Mouse (Mus musculus) intestine, embryonic 16.5 days (tissue): Measurements from ENCODE around the gene Wdr5. TPM values are rescaled to one million over a fixed set of nuclear protein-coding genes. Genes with fewer than 3 reads are reported as not detected.
A peak's percentile ranks its signal among the peaks of the same experiment; 100 is the strongest.

Source experiments
- ATAC-seq: fragments of 200-750 bp; cut with Nextera tagmentation; 2 replicates; pipeline ENCODE4 v1.8.0; 2017; ENCODE audit warnings: moderate TSS enrichment, moderate library complexity
- H3K27ac ChIP-seq: fragments of 300-500 bp; sonication (generic); 2 replicates; pipeline ENCODE4 v1.5.1; 2014; ENCODE audit warnings: mild to moderate bottlenecking, low read length
- H3K27me3 ChIP-seq: fragments of 300-500 bp; sonication (generic); replicated peaks from 2 replicates; pipeline ENCODE4 v1.6.1; 2014; ENCODE audit warnings: low read length, control low read depth, mixed read lengths; ENCODE audit not compliant: control insufficient read depth, insufficient read depth
- H3K36me3 ChIP-seq: fragments of 300-500 bp; sonication (generic); 2 replicates; pipeline ENCODE4 v1.6.1; 2014; ENCODE audit warnings: low read length, control low read depth; ENCODE audit not compliant: control insufficient read depth, insufficient read depth
- H3K4me1 ChIP-seq: fragments of 300-500 bp; sonication (generic); 2 replicates; pipeline ENCODE4 v1.6.1; 2014; ENCODE audit warnings: low read length, control low read depth, mixed read lengths; ENCODE audit not compliant: control insufficient read depth, insufficient read depth
- H3K4me2 ChIP-seq: fragments of 300-500 bp; sonication (generic); 2 replicates; pipeline ENCODE4 v1.6.1; 2014; ENCODE audit warnings: low read depth, low read length, control low read depth
- H3K4me3 ChIP-seq: fragments of 300-500 bp; sonication (generic); 2 replicates; pipeline ENCODE4 v1.5.1; 2014; ENCODE audit warnings: mild to moderate bottlenecking, low read length
- H3K9ac ChIP-seq: fragments of 300-500 bp; sonication (generic); 2 replicates; pipeline ENCODE4 v1.6.1; 2014; ENCODE audit warnings: low read depth, low read length
- H3K9me3 ChIP-seq: fragments of 300-500 bp; sonication (generic); 2 replicates; pipeline ENCODE4 v1.6.1; 2016; ENCODE audit warnings: low read length, control low read depth; ENCODE audit not compliant: control insufficient read depth
- WGBS: fragments of 180-500 bp; shearing (Covaris S2); extraction: QIAGEN DNeasy Blood & Tissue Kit; methylation state at CpG from one replicate; pipeline ENCODE4 v1.1.7; 2014; 5-methylcytosine and 5-hydroxymethylcytosine counted together
- polyA plus RNA-seq: library from polyadenylated mRNA; unstranded; fragments of >200 nt; fragmentation: Nextera tagmentation; extraction: Ambion mirVana; gene quantifications from 2 replicates; pipeline ENCODE4 v1.2.1, GENCODE M21; 2015

Wdr5 gene
- polyA plus RNA-seq, 1 experiment from 2014 or later = 44.8 TPM

GRCm38 (mm10) chr2:27475495-27476302, 39.3 kb upstream of the Wdr5 start:
- Histone ChIP-seq H3K4me2 (peak overlapping the region; percentile 89), H3K27ac (peak overlapping the region; percentile 96), H3K9me3 (no peaks in the 10 kb centered on the region), H3K4me3 (peak overlapping the region; percentile 99), H3K9ac (peak overlapping the region; percentile 97), H3K36me3 (no peaks in the 10 kb centered on the region), H3K27me3 (no peaks in the 10 kb centered on the region), H3K4me1 (peaks cover 38% of the 10 kb centered on the region)
- ATAC-seq = peak; percentile 98
- WGBS = under 1% methylated on average over 87 of the region's 96 CpGs

- ATAC-seq = no peak
- WGBS = 27% methylated on average over 11 of the region's 11 CpGs
- no peaks in the 10 kb centered on the region for H3K27me3 ChIP-seq
- H3K9me3 ChIP-seq = no peaks in the 10 kb centered on the region
- H3K4me1 ChIP-seq = peaks cover 30% of the 10 kb centered on the region
- H3K4me2 ChIP-seq = peak overlapping the region; percentile 82
- peak overlapping the region; percentile 96 for H3K27ac ChIP-seq
- H3K4me3 ChIP-seq = peak overlapping the region; percentile 99
- peak overlapping the region; percentile 97 for H3K9ac ChIP-seq
- H3K36me3 ChIP-seq = no peaks in the 10 kb centered on the region
Measured at GRCm38 (mm10) chr2:27476303-27477192, 38.4 kb upstream of the Wdr5 start.

- WGBS = 69% methylated on average over 4 of the region's 4 CpGs
- no peaks in the 10 kb centered on the region for H3K9me3 ChIP-seq
- ATAC-seq = no peak
Measured at GRCm38 (mm10) chr2:27479821-27480220, 35.1 kb upstream of the Wdr5 start.

GRCm38 (mm10) chr2:27480367-27480766, 34.6 kb upstream of the Wdr5 start:
- H3K27ac ChIP-seq = no peak overlapping the region
- H3K4me1 ChIP-seq = 0 out of 2 replicates have a peak, but pooled peaks cover 2% of the 10 kb centered on the region
- no peaks in the 10 kb centered on the region for H3K9me3 ChIP-seq
- no peak overlapping the region for H3K4me2 ChIP-seq
- H3K4me3 ChIP-seq = no peak overlapping the region
- no peaks in the 10 kb centered on the region for H3K27me3 ChIP-seq
- no peak overlapping the region for H3K9ac ChIP-seq
- no peak for ATAC-seq
- H3K36me3 ChIP-seq = no peaks in the 10 kb centered on the region
- WGBS = 72% methylated on average over 4 of the region's 4 CpGs

More at GRCm38 (mm10) chr2:27479821-27480220, 35.1 kb upstream of the Wdr5 start:
- Histone ChIP-seq H3K36me3 (no peaks in the 10 kb centered on the region), H3K4me1 (0 out of 2 replicates have a peak, but pooled peaks cover 2% of the 10 kb centered on the region), H3K4me3 (no peak overlapping the region), H3K9ac (no peak overlapping the region), H3K27me3 (no peaks in the 10 kb centered on the region), H3K27ac (no peak overlapping the region), H3K4me2 (no peak overlapping the region)

GRCm38 (mm10) chr2:27482265-27482861, 32.6 kb upstream of the Wdr5 start:
- no peak overlapping the region for H3K4me2 ChIP-seq
- ATAC-seq = no peak
- no peaks in the 10 kb centered on the region for H3K9me3 ChIP-seq
- H3K4me3 ChIP-seq = no peak overlapping the region
- no peak overlapping the region for H3K9ac ChIP-seq
- WGBS = 75% methylated on average over 7 of the region's 7 CpGs
- no peaks in the 10 kb centered on the region for H3K4me1 ChIP-seq
- H3K27me3 ChIP-seq = no peaks in the 10 kb centered on the region
- no peak overlapping the region for H3K27ac ChIP-seq
- H3K36me3 ChIP-seq = no peaks in the 10 kb centered on the region

GRCm38 (mm10) chr2:27486725-27487124, 28.2 kb upstream of the Wdr5 start:
- Histone ChIP-seq H3K9me3 (no peaks in the 10 kb centered on the region), H3K27me3 (no peaks in the 10 kb centered on the region), H3K27ac (no peak overlapping the region), H3K9ac (no peak overlapping the region), H3K36me3 (no peaks in the 10 kb centered on the region), H3K4me1 (no peaks in the 10 kb centered on the region), H3K4me3 (no peak overlapping the region), H3K4me2 (no peak overlapping the region)
- 71% methylated on average over 4 of the region's 4 CpGs for WGBS
- no peak for ATAC-seq

GRCm38 (mm10) chr2:27487336-27488049, 27.5 kb upstream of the Wdr5 start:
- H3K4me2 ChIP-seq = no peak overlapping the region
- H3K27ac ChIP-seq = no peak overlapping the region
- 82% methylated on average over 3 of the region's 4 CpGs for WGBS
- H3K4me1 ChIP-seq = no peaks in the 10 kb centered on the region
- no peak for ATAC-seq
- no peaks in the 10 kb centered on the region for H3K36me3 ChIP-seq
- no peak overlapping the region for H3K9ac ChIP-seq
- no peak overlapping the region for H3K4me3 ChIP-seq
- no peaks in the 10 kb centered on the region for H3K9me3 ChIP-seq
- H3K27me3 ChIP-seq = no peaks in the 10 kb centered on the region

- 96% methylated on average over 1 of the region's 1 CpGs for WGBS
- Histone ChIP-seq H3K27ac (no peak overlapping the region), H3K27me3 (no peaks in the 10 kb centered on the region), H3K4me3 (no peak overlapping the region), H3K36me3 (no peaks in the 10 kb centered on the region), H3K9me3 (no peaks in the 10 kb centered on the region), H3K4me1 (no peaks in the 10 kb centered on the region), H3K4me2 (no peak overlapping the region), H3K9ac (no peak overlapping the region)
- no peak for ATAC-seq
Measured at GRCm38 (mm10) chr2:27488362-27488761, 26.6 kb upstream of the Wdr5 start.
